In the genomic region with DNA sequence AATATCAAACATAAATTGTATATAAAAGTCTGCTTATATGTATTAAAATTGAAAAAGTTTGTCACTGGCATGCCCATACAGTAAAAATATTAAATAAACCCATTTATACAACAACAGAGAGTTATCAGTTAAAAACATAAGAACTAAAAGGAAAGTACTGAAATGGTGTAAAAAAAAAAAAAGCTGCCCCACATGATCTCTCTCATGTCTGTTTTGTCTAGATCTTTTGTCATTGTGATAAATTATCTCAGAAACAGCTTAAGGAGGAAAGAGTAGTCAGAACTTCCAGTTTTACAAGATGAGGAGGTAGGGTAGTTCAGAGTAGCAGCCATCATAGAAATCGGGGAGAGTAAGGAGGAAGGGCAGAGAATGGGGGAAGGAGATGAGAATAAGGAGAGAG, we compare ENCODE assay signal across 28 mouse cellular contexts.
"Had no signal": no experiment of that assay in that cellular context is flagged by ENCODE, and none has a peak within 500 bp of the region (broad histone marks: within the 10 kb centered on the region; RNA-seq: fewer than 3 reads in every experiment).

No protein-coding gene starts in this region.

- H3K27ac ChIP-seq: embryonic facial prominence, embryonic 10.5 days; embryonic facial prominence, embryonic 12.5 days; embryonic facial prominence, embryonic 13.5 days; embryonic facial prominence, embryonic 15.5 days; forebrain, embryonic 10.5 days; forebrain, embryonic 12.5 days; forebrain, embryonic 13.5 days; forebrain, embryonic 15.5 days; gastrocnemius, adult 2 months; heart, adult 2 months had no signal

- H3K36me3 ChIP-seq: embryonic facial prominence, embryonic 10.5 days; embryonic facial prominence, embryonic 12.5 days; embryonic facial prominence, embryonic 13.5 days; embryonic facial prominence, embryonic 15.5 days; forebrain, embryonic 10.5 days; forebrain, embryonic 12.5 days; forebrain, embryonic 15.5 days had no signal

- ATAC-seq: forebrain, embryonic 13.5 days; forebrain, embryonic 14.5 days; forebrain, embryonic 15.5 days; forebrain, embryonic 16.5 days; forebrain, postnatal 0 days had no signal

- H3K4me2 ChIP-seq: embryonic facial prominence, embryonic 12.5 days; embryonic facial prominence, embryonic 13.5 days; embryonic facial prominence, embryonic 15.5 days; forebrain, embryonic 12.5 days; forebrain, embryonic 13.5 days; forebrain, embryonic 15.5 days had no signal

- H3K9ac ChIP-seq: embryonic facial prominence, embryonic 12.5 days; embryonic facial prominence, embryonic 13.5 days; embryonic facial prominence, embryonic 15.5 days; forebrain, embryonic 12.5 days; forebrain, embryonic 13.5 days; forebrain, embryonic 15.5 days; forebrain, postnatal 0 days had no signal

- H3K9me3 ChIP-seq: embryonic facial prominence, embryonic 10.5 days; embryonic facial prominence, embryonic 12.5 days; embryonic facial prominence, embryonic 13.5 days; embryonic facial prominence, embryonic 15.5 days; forebrain, embryonic 10.5 days; forebrain, embryonic 12.5 days; forebrain, embryonic 13.5 days; forebrain, embryonic 15.5 days had no signal

- H3K27me3 ChIP-seq: embryonic facial prominence, embryonic 12.5 days; embryonic facial prominence, embryonic 13.5 days; embryonic facial prominence, embryonic 15.5 days; forebrain, embryonic 12.5 days; forebrain, embryonic 13.5 days; forebrain, embryonic 15.5 days had no signal

- H3K4me1 ChIP-seq: embryonic facial prominence, embryonic 10.5 days; embryonic facial prominence, embryonic 12.5 days; embryonic facial prominence, embryonic 13.5 days; embryonic facial prominence, embryonic 15.5 days; forebrain, embryonic 12.5 days; forebrain, embryonic 13.5 days; forebrain, embryonic 15.5 days had no signal

- H3K4me3 ChIP-seq: embryonic facial prominence, embryonic 10.5 days; embryonic facial prominence, embryonic 12.5 days; embryonic facial prominence, embryonic 13.5 days; embryonic facial prominence, embryonic 15.5 days; erythroblast, embryonic 14.5 days; forebrain, embryonic 10.5 days; forebrain, embryonic 12.5 days; forebrain, embryonic 13.5 days; forebrain, embryonic 15.5 days; gastrocnemius, adult 2 months; heart, adult 2 months had no signal

- DNase-seq: cerebellum, adult 8-10 months; cerebellum, adult 9-10 months; cerebellum, adult 9-11 months; cerebellum, postnatal 10 days; cerebellum, postnatal 14 days; cerebellum, postnatal 25 days; cerebellum, postnatal 36 days; embryo, embryonic 11 days; forebrain, postnatal 0 days; gastrocnemius, adult 2 months; gastrocnemius, postnatal 10 days; gastrocnemius, postnatal 14 days; gastrocnemius, postnatal 25 days; gastrocnemius, postnatal 36 days; heart, adult 11 months; heart, adult 18-20 months; heart, adult 2 months had no signal
